Mouse (Mus musculus): ENCODE measurements around the gene Mrgprh. TPM values are rescaled to one million over a fixed set of nuclear protein-coding genes. Genes with fewer than 3 reads are reported as not detected.

The Mrgprh gene
- not detected in 2 replicates for polyA plus RNA-seq (2014; fragmentation: Nextera tagmentation; extraction: Ambion mirVana)

- WGBS = 75% methylated on average over 5 of the region's 5 CpGs
- DNase-seq (ENCODE audit: low spot score) (no peak), ATAC-seq (replicated peaks; ENCODE audit: low FRiP score) (no peak)
- no peaks in the 10 kb centered on the region for H3K4me1 ChIP-seq (replicated peaks; ENCODE audit: control insufficient read depth, insufficient read depth, low read length)
- H3K4me3 ChIP-seq (ENCODE audit: low read depth, low read length) = no peak within 1 kb of the TSS
- H3K27me3 ChIP-seq (replicated peaks; ENCODE audit: control insufficient read depth, insufficient read depth, low read length) = peaks cover 19% of the 10 kb centered on the region
- H3K9me3 ChIP-seq (ENCODE audit: control insufficient read depth, low read length) = no peaks in the 10 kb centered on the region
- H3K4me2 ChIP-seq = no peak within 1 kb of the TSS
- H3K27ac ChIP-seq (ENCODE audit: low read depth, low read length) = no peak within 1 kb of the TSS
- H3K9ac ChIP-seq (ENCODE audit: low read depth, low read length) = no peak within 1 kb of the TSS
- H3K36me3 ChIP-seq (ENCODE audit: control insufficient read depth, insufficient read depth, low read length) = no peaks in the 10 kb centered on the region
These were observed at the start of gene Mrgprh for GRCm38 (mm10) chr17:12875734-12876133. Gene Mrgprh (plus strand): TSS chr17:12876034.

- no peak for ATAC-seq (replicated peaks; ENCODE audit: low FRiP score)
- no peak for DNase-seq (ENCODE audit: low spot score)
- Histone ChIP-seq H3K27me3 (replicated peaks; ENCODE audit: control insufficient read depth, insufficient read depth, low read length) (no peaks in the 10 kb centered on the region), H3K9me3 (ENCODE audit: control insufficient read depth, low read length) (no peaks in the 10 kb centered on the region), H3K27ac (ENCODE audit: low read depth, low read length) (no peak overlapping the region), H3K4me2 (no peak overlapping the region), H3K4me3 (ENCODE audit: low read depth, low read length) (no peak overlapping the region), H3K4me1 (replicated peaks; ENCODE audit: control insufficient read depth, insufficient read depth, low read length) (no peaks in the 10 kb centered on the region), H3K36me3 (ENCODE audit: control insufficient read depth, insufficient read depth, low read length) (no peaks in the 10 kb centered on the region; the same call in 1 of the 2 replicates), H3K9ac (ENCODE audit: low read depth, low read length) (no peak overlapping the region)
- 66% methylated on average over 5 of the region's 5 CpGs for WGBS
These were observed 45.5 kb upstream of the Mrgprh start for GRCm38 (mm10) chr17:12830351-12830750.

- no peak overlapping the region for H3K4me3 ChIP-seq (ENCODE audit: low read depth, low read length)
These were observed 43.6 kb upstream of the Mrgprh start for GRCm38 (mm10) chr17:12832231-12832630.

GRCm38 (mm10) chr17:12832657-12833056 lies 43.2 kb upstream of the Mrgprh start:
- Histone ChIP-seq H3K27ac (ENCODE audit: low read depth, low read length) (no peak overlapping the region), H3K9me3 (ENCODE audit: control insufficient read depth, low read length) (no peaks in the 10 kb centered on the region), H3K4me2 (no peak overlapping the region), H3K27me3 (replicated peaks; ENCODE audit: control insufficient read depth, insufficient read depth, low read length) (no peaks in the 10 kb centered on the region), H3K36me3 (ENCODE audit: control insufficient read depth, insufficient read depth, low read length) (no peaks in the 10 kb centered on the region; the same call in 1 of the 2 replicates), H3K9ac (ENCODE audit: low read depth, low read length) (no peak overlapping the region), H3K4me3 (ENCODE audit: low read depth, low read length) (no peak overlapping the region), H3K4me1 (replicated peaks; ENCODE audit: control insufficient read depth, insufficient read depth, low read length) (no peaks in the 10 kb centered on the region)
- 88% methylated on average over 4 of the region's 4 CpGs for WGBS
- no peak for DNase-seq (ENCODE audit: low spot score)
- no peak for ATAC-seq (replicated peaks; ENCODE audit: low FRiP score)

More at GRCm38 (mm10) chr17:12832231-12832630, 43.6 kb upstream of the Mrgprh start:
- H3K27ac ChIP-seq (ENCODE audit: low read depth, low read length) = no peak overlapping the region
- H3K4me1 ChIP-seq (replicated peaks; ENCODE audit: control insufficient read depth, insufficient read depth, low read length) = no peaks in the 10 kb centered on the region
- H3K9me3 ChIP-seq (ENCODE audit: control insufficient read depth, low read length) = no peaks in the 10 kb centered on the region
- no peak for DNase-seq (ENCODE audit: low spot score)
- H3K27me3 ChIP-seq (replicated peaks; ENCODE audit: control insufficient read depth, insufficient read depth, low read length) = no peaks in the 10 kb centered on the region
- H3K4me2 ChIP-seq = no peak overlapping the region
- H3K36me3 ChIP-seq (ENCODE audit: control insufficient read depth, insufficient read depth, low read length) = no peaks in the 10 kb centered on the region; the same call in 1 of the 2 replicates
- WGBS = 85% methylated on average over 3 of the region's 3 CpGs
- no peak for ATAC-seq (replicated peaks; ENCODE audit: low FRiP score)
- H3K9ac ChIP-seq (ENCODE audit: low read depth, low read length) = no peak overlapping the region

- ATAC-seq (replicated peaks; ENCODE audit: low FRiP score) = no peak
- no peaks in the 10 kb centered on the region for H3K4me1 ChIP-seq (replicated peaks; ENCODE audit: control insufficient read depth, insufficient read depth, low read length)
- no peaks in the 10 kb centered on the region; the same call in 1 of the 2 replicates for H3K36me3 ChIP-seq (ENCODE audit: control insufficient read depth, insufficient read depth, low read length)
- no peak overlapping the region for H3K9ac ChIP-seq (ENCODE audit: low read depth, low read length)
- no peaks in the 10 kb centered on the region for H3K9me3 ChIP-seq (ENCODE audit: control insufficient read depth, low read length)
- WGBS = 76% methylated on average over 3 of the region's 3 CpGs
- no peak overlapping the region for H3K27ac ChIP-seq (ENCODE audit: low read depth, low read length)
- no peaks in the 10 kb centered on the region for H3K27me3 ChIP-seq (replicated peaks; ENCODE audit: control insufficient read depth, insufficient read depth, low read length)
- H3K4me2 ChIP-seq = no peak overlapping the region
- H3K4me3 ChIP-seq (ENCODE audit: low read depth, low read length) = no peak overlapping the region
- DNase-seq (ENCODE audit: low spot score) = no peak
These were observed 41.5 kb upstream of the Mrgprh start for GRCm38 (mm10) chr17:12834317-12834716.

- no peaks in the 10 kb centered on the region; the same call in 1 of the 2 replicates for H3K36me3 ChIP-seq (ENCODE audit: control insufficient read depth, insufficient read depth, low read length)
- DNase-seq (ENCODE audit: low spot score) = no peak
- H3K4me3 ChIP-seq (ENCODE audit: low read depth, low read length) = no peak overlapping the region
- no peak overlapping the region for H3K4me2 ChIP-seq
- no peak overlapping the region for H3K9ac ChIP-seq (ENCODE audit: low read depth, low read length)
- H3K27ac ChIP-seq (ENCODE audit: low read depth, low read length) = no peak overlapping the region
- H3K9me3 ChIP-seq (ENCODE audit: control insufficient read depth, low read length) = no peaks in the 10 kb centered on the region
- no peak for ATAC-seq (replicated peaks; ENCODE audit: low FRiP score)
- H3K4me1 ChIP-seq (replicated peaks; ENCODE audit: control insufficient read depth, insufficient read depth, low read length) = no peaks in the 10 kb centered on the region
- no peaks in the 10 kb centered on the region for H3K27me3 ChIP-seq (replicated peaks; ENCODE audit: control insufficient read depth, insufficient read depth, low read length)
- 69% methylated on average over 3 of the region's 3 CpGs for WGBS
These were observed 41.0 kb upstream of the Mrgprh start for GRCm38 (mm10) chr17:12834826-12835225.

GRCm38 (mm10) chr17:12835738-12836137 lies 40.1 kb upstream of the Mrgprh start:
- Histone ChIP-seq H3K9ac (ENCODE audit: low read depth, low read length) (no peak overlapping the region), H3K36me3 (ENCODE audit: control insufficient read depth, insufficient read depth, low read length) (no peaks in the 10 kb centered on the region; the same call in 1 of the 2 replicates), H3K27me3 (replicated peaks; ENCODE audit: control insufficient read depth, insufficient read depth, low read length) (no peaks in the 10 kb centered on the region), H3K9me3 (ENCODE audit: control insufficient read depth, low read length) (no peaks in the 10 kb centered on the region), H3K4me1 (replicated peaks; ENCODE audit: control insufficient read depth, insufficient read depth, low read length) (no peaks in the 10 kb centered on the region), H3K4me3 (ENCODE audit: low read depth, low read length) (no peak overlapping the region), H3K27ac (ENCODE audit: low read depth, low read length) (no peak overlapping the region), H3K4me2 (no peak overlapping the region)
- 92% methylated on average over 5 of the region's 5 CpGs for WGBS
- DNase-seq (ENCODE audit: low spot score) (no peak), ATAC-seq (replicated peaks; ENCODE audit: low FRiP score) (no peak)

GRCm38 (mm10) chr17:12839475-12840267 lies 36.2 kb upstream of the Mrgprh start:
- Histone ChIP-seq H3K9ac (ENCODE audit: low read depth, low read length) (no peak overlapping the region), H3K9me3 (ENCODE audit: control insufficient read depth, low read length) (no peaks in the 10 kb centered on the region), H3K36me3 (ENCODE audit: control insufficient read depth, insufficient read depth, low read length) (no peaks in the 10 kb centered on the region), H3K4me2 (no peak overlapping the region), H3K4me1 (replicated peaks; ENCODE audit: control insufficient read depth, insufficient read depth, low read length) (no peaks in the 10 kb centered on the region), H3K27ac (ENCODE audit: low read depth, low read length) (no peak overlapping the region), H3K4me3 (ENCODE audit: low read depth, low read length) (no peak overlapping the region), H3K27me3 (replicated peaks; ENCODE audit: control insufficient read depth, insufficient read depth, low read length) (no peaks in the 10 kb centered on the region)
- DNase-seq (ENCODE audit: low spot score) (no peak), ATAC-seq (replicated peaks; ENCODE audit: low FRiP score) (no peak)
- WGBS = 73% methylated on average over 10 of the region's 10 CpGs

GRCm38 (mm10) chr17:12843826-12844225 lies 32.0 kb upstream of the Mrgprh start:
- H3K9me3 ChIP-seq (ENCODE audit: control insufficient read depth, low read length) = no peaks in the 10 kb centered on the region
- no peak for DNase-seq (ENCODE audit: low spot score)

More at GRCm38 (mm10) chr17:12843826-12844225, 32.0 kb upstream of the Mrgprh start:
- H3K27me3 ChIP-seq (replicated peaks; ENCODE audit: control insufficient read depth, insufficient read depth, low read length) = no peaks in the 10 kb centered on the region; the same call in 1 of the 2 replicates
- 51% methylated on average over 6 of the region's 6 CpGs for WGBS
- no peak overlapping the region for H3K27ac ChIP-seq (ENCODE audit: low read depth, low read length)
- no peaks in the 10 kb centered on the region for H3K36me3 ChIP-seq (ENCODE audit: control insufficient read depth, insufficient read depth, low read length)
- H3K4me2 ChIP-seq = no peak overlapping the region
- H3K4me1 ChIP-seq (replicated peaks; ENCODE audit: control insufficient read depth, insufficient read depth, low read length) = no peaks in the 10 kb centered on the region
- no peak overlapping the region for H3K4me3 ChIP-seq (ENCODE audit: low read depth, low read length)
- H3K9ac ChIP-seq (ENCODE audit: low read depth, low read length) = no peak overlapping the region
- no peak for ATAC-seq (replicated peaks; ENCODE audit: low FRiP score)
